Mouse (Mus musculus): ENCODE measurements around the gene Mipep. TPM values are rescaled to one million over a fixed set of nuclear protein-coding genes. Genes with fewer than 3 reads are reported as not detected.

Gene Mipep
- polyA plus RNA-seq, 1 experiment from 2014 or later: 18.8 TPM

DNA sequence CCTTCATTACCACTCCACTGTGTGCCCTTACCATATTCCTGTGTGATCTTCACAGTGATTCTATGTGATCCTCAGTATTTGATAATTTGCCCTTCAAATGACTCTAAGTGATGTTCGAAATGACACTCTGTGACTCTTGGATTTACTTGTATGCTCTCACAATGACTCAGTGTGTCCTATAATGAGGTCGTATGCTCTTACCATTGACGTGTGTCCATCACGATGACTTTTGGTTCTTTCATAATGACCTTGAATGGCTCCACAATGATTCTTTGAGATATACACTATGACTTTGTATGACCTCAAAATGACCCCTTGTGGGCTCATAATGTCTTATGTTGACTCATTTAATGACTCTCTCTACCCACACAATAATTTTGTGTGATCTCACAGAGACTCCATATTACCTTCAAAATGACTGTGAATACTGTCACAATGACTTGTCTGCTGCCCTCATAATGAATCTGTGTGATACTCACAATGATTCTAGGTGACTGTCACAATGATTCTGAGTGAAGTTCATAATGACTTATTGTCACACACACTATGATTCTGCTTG lies 153.2 kb downstream of the Mipep start:
- Histone ChIP-seq H3K27me3 (replicated peaks) (no peaks in the 10 kb centered on the region), H3K36me3 (no peaks in the 10 kb centered on the region), H3K27ac (replicated peaks) (no peak overlapping the region), H3K9ac (replicated peaks) (no peak overlapping the region), H3K4me3 (replicated peaks) (no peak overlapping the region), H3K9me3 (replicated peaks) (no peaks in the 10 kb centered on the region), H3K4me2 (no peak overlapping the region), H3K4me1 (no peaks in the 10 kb centered on the region)
- ATAC-seq (ENCODE audit: low FRiP score): no peak
- 93% methylated on average over 4 of the region's 4 CpGs for WGBS

Other genes starting within 250 kb of the Mipep start
- 22.7 and 22.9 TPM in 2 replicates for gene Spata13, start 150.6 kb upstream of the Mipep start, polyA plus RNA-seq (2015; fragmentation: Nextera tagmentation; extraction: Ambion mirVana)
- 0.49 and 0.55 TPM in 2 replicates for gene C1qtnf9, start 16.4 kb upstream of the Mipep start, polyA plus RNA-seq (2015; fragmentation: Nextera tagmentation; extraction: Ambion mirVana)